9 mouse cellular contexts compared by ENCODE assay signal in the genomic region with DNA sequence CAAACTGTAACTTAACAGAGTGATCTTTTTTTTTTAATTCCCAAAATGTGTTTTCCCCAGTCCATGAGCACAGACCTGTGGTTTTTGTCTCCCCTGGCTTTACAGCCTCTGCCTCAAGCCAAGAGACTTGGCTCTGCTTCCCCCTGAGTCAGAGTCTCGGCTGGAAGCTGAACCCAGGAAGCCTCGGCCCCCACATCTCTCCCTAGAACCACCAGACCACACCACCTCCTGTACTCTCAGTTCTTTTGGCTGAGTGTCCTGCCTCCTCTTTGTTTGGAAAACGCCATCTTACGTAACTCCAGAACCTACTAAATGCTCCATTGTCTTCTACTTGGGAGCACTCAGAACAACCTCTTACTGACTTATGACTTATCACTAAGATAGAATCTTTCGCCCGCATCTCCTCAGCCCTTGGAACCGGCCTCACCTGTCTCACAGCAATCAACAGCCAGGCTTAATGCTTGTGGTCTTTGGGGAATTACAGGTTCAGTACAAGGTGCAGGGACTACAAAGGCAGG. TPM values are rescaled to one million over a fixed set of nuclear protein-coding genes. Genes with fewer than 3 reads are reported as not detected.
DNase-seq lines count a peak whose midpoint lies in the region; ATAC-seq and TF ChIP-seq lines count a peak whose summit lies in the region.
"Had no signal": no experiment of that assay in that cellular context is flagged by ENCODE, and none has a peak within 500 bp of the region (broad histone marks: within the 10 kb centered on the region; RNA-seq: fewer than 3 reads in every experiment).

No protein-coding gene starts in this region.

- no peak overlapping the region for H3K27ac ChIP-seq in midbrain, embryonic 10.5 days (replicated peaks)

- no peak overlapping the region for H3K4me3 ChIP-seq in midbrain, embryonic 10.5 days

- no peaks in the 10 kb centered on the region for H3K36me3 ChIP-seq in midbrain, embryonic 10.5 days

- ATAC-seq in frontal cortex, adult (ENCODE audit: low TSS enrichment), result peak; percentile 73
- peak; percentile 63 for ATAC-seq in Patski

- TF ChIP-seq CTCF in Patski (IDR thresholded peaks at IDR 0.05), result no peak

- 87% methylated on average over 7 of the region's 7 CpGs for WGBS in midbrain, embryonic 10.5 days

- CTCF ChIA-PET in Patski (lab: Charles Lee), result interaction anchor here (1.1 kb wide), 1 partner anchor 10 kb away, joined by 3 read pairs; no protein-coding TSS in a partner anchor

- H3K4me1 ChIP-seq in midbrain, embryonic 10.5 days, result peaks cover 6% of the 10 kb centered on the region

- POLR2A ChIA-PET in Patski (lab: Charles Lee), result interaction anchor here (0.6 to 2.3 kb wide), 6 partner anchors 10 to 237 kb away, joined by 3 to 7 read pairs (median 6); no protein-coding TSS in a partner anchor

- H3K9me3 ChIP-seq in midbrain, embryonic 10.5 days (replicated peaks), result no peaks in the 10 kb centered on the region

- H3K27me3 ChIP-seq in Patski, result no peaks in the 10 kb centered on the region
- H3K27me3 ChIP-seq in midbrain, embryonic 10.5 days (ENCODE audit: low read depth, poor library complexity, severe bottlenecking), result no peaks in the 10 kb centered on the region

- intact Hi-C loops in gastrocnemius, postnatal 36 days (cut with DNase I), result no loop called here

- in situ Hi-C loops in Patski (cut with MboI; ENCODE audit: low pct_unique_long_range_greater_than_20kb), result loop anchor here (5.0 to 10.0 kb wide), 2 partner anchors 101 to 306 kb away; a partner anchor contains a TSS

- no peak for DNase-seq in frontal cortex, postnatal 36 days (ENCODE audit: low spot score in 2 of 2)
- peak; percentile 91 for DNase-seq in Patski (ENCODE audit: low read depth, low spot score)
- DNase-seq in gastrocnemius, postnatal 36 days, result peak; percentile 48 to 78
- peak; percentile 16 to 31 for DNase-seq in layer of hippocampus, postnatal 10 days (ENCODE audit: low spot score in 2 of 2)
- no peak for DNase-seq in embryo, embryonic 10 days (ENCODE audit: low spot score)
- DNase-seq in natural killer cell, adult 2 months (ENCODE audit: low spot score in 2 of 2), result no peak
- DNase-seq in midbrain, embryonic 10.5 days (ENCODE audit: low spot score), result no peak

RNA-seq across cellular contexts. Expression of a gene that starts 36.9 kb away (rescaled TPM):
- 15.9 TPM for polyA plus RNA-seq in Patski (2021)
- 10 to 100 TPM; 50.1 to 57.6 TPM for total RNA-seq in gastrocnemius, postnatal 36 days (2021)
- total RNA-seq in layer of hippocampus, postnatal 10 days (2021), result 1 to 10 TPM; 5.3 to 5.5 TPM
- 1.6 and 3.2 TPM in 2 replicates for polyA plus RNA-seq in midbrain, embryonic 10.5 days (2016; fragmentation: Nextera tagmentation; extraction: Ambion mirVana)
- total RNA-seq: common myeloid progenitor, adult 5-6 weeks had no signal

Comparison
In these comparisons a context has a peak if more than half of its experiments do, and no peak if none do; other contexts are left out.
1. DNase-seq: peak in Patski (single experiment), gastrocnemius, postnatal 36 days (2 of 2) and layer of hippocampus, postnatal 10 days (2 of 2); none in frontal cortex, postnatal 36 days (0 of 2), embryo, embryonic 10 days (single experiment), natural killer cell, adult 2 months (0 of 2) and midbrain, embryonic 10.5 days (single experiment).
2. RNA of a gene that starts 36.9 kb away (total RNA-seq): 50.1 to 57.6 TPM in gastrocnemius, postnatal 36 days; 5.3 to 5.5 TPM in layer of hippocampus, postnatal 10 days; every median in the first group is over 4 times any median in the second.